Mouse (Mus musculus) leukemia stem cell, adult 10-12 weeks (primary cell): Measurements from ENCODE around the gene Znrf3. TPM values are rescaled to one million over a fixed set of nuclear protein-coding genes. Genes with fewer than 3 reads are reported as not detected.

Source experiments
- polyA plus RNA-seq: library from polyadenylated mRNA; stranded (reverse); fragments of >175 nt; gene quantifications from 2 replicates; pipeline ENCODE4 v1.2.3, GENCODE M21; 2012; ENCODE audit warnings: low replicate concordance

Gene Znrf3
- polyA plus RNA-seq, result 4.5 and 4.6 TPM in 2 replicates

GRCm38 (mm10) chr11:5444599-5445451 lies at the start of gene Znrf3:
Znrf3 (minus strand) TSS chr11:5444847.

GRCm38 (mm10) chr11:5261508-5262392 lies 182.9 kb downstream of the Znrf3 start, which contains the start of gene Kremen1:
Kremen1 (minus strand) TSS chr11:5261558.

Other genes with a start within 250 kb of the Znrf3 start
- 3.7 and 4.4 TPM in 2 replicates for gene Kremen1, start 183.3 kb downstream of the Znrf3 start, polyA plus RNA-seq
- gene Xbp1, start 75.8 kb upstream of the Znrf3 start, polyA plus RNA-seq, result 38.7 and 62.5 TPM in 2 replicates
- gene Ccdc117, start 97.3 kb upstream of the Znrf3 start, polyA plus RNA-seq, result 3.5 and 5.5 TPM in 2 replicates
- gene Ankrd36, start 124.8 kb upstream of the Znrf3 start, polyA plus RNA-seq, result not detected in 2 replicates